Mouse (Mus musculus) bone marrow macrophage, adult 2 months (primary cell): ENCODE data around the gene Klhl8.
A peak's percentile ranks its signal among the peaks of the same experiment; 100 is the strongest.

ENCODE experiments used
- CTCF ChIP-seq: IDR thresholded peaks from 2 replicates; pipeline ENCODE4 v1.5.1; 2012; ENCODE audit warnings: low read depth, mild to moderate bottlenecking, low read length, moderate library complexity
- POLR2A ChIP-seq: IDR thresholded peaks from 2 replicates; pipeline ENCODE4 v1.6.1; 2012; ENCODE audit warnings: mild to moderate bottlenecking, low read depth, low read length, borderline replicate concordance

DNA sequence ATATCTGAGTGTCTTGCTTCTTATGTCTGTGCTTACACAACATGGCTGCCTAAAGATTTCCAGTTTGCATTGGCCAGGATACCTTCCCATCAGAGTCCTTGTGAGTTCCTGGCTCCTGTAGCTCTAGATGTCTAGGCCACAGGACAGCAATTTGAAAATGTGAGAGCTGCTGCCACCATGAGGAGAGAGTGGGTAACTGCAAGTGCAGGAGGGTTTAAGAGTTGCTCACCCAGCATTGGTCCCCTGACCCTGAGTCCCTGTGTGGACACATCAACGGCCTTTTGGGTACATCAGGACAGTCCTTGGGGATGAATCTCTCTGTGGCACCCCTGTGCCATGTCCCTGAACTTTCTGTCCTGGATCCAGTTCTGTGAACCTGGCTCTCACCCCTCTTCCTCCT is 93.3 kb downstream of the Klhl8 start:
- TF ChIP-seq POLR2A (no peak), CTCF (peak; percentile 39; the same call in 1 of the 2 replicates)
